Mouse (Mus musculus) MEL (cell line): ENCODE results near the gene Agtr1a. TPM values are rescaled to one million over a fixed set of nuclear protein-coding genes. Genes with fewer than 3 reads are reported as not detected.

Experiments
- DNase-seq: peaks from one replicate; pipeline ENCODE4 v3.0.0; 2011; ENCODE audit warnings: low read depth, low spot score
- H3K27ac ChIP-seq: 2 replicates; pipeline ENCODE4 v1.5.1; 2012; ENCODE audit warnings: low read depth, mild to moderate bottlenecking, control low read depth, low read length, moderate library complexity; ENCODE audit not compliant: control insufficient read depth
- H3K27me3 ChIP-seq, 2 experiments: fragments of 150-350 bp in 1 of 2; sonication (generic) in 1 of 2; 2 replicates each; pipeline ENCODE4 v1.6.1; 2012; ENCODE audit warnings: low read length in 2 of 2, mild to moderate bottlenecking in 2 of 2, improper control_type of control experiment in 1 of 2, moderate library complexity in 1 of 2; ENCODE audit not compliant: insufficient read depth in 2 of 2, control insufficient read depth in 1 of 2
- H3K36me3 ChIP-seq, 2 experiments: 2 replicates each; pipeline ENCODE4 v1.6.1; 2012 to 2014; ENCODE audit warnings: low read length in 2 of 2, improper control_type of control experiment in 1 of 2, inconsistent platforms in 1 of 2, mild to moderate bottlenecking in 1 of 2; ENCODE audit not compliant: insufficient read depth in 2 of 2, control insufficient read depth in 1 of 2
- H3K4me1 ChIP-seq, 2 experiments: fragments of 150-350 bp in 1 of 2; sonication (generic) in 1 of 2; 2 replicates each; pipeline ENCODE4 v1.6.1; 2012; ENCODE audit warnings: low read length in 2 of 2, improper control_type of control experiment in 1 of 2, mild to moderate bottlenecking in 1 of 2; ENCODE audit not compliant: insufficient read depth in 2 of 2, control insufficient read depth in 1 of 2
- H3K4me3 ChIP-seq, 2 experiments: fragments of 150-350 bp in 1 of 2; sonication (generic) in 1 of 2; 2 replicates each; pipeline ENCODE4 v1.5.1; 2012; ENCODE audit warnings: low read depth in 2 of 2, low read length in 2 of 2, mild to moderate bottlenecking in 2 of 2, moderate library complexity in 2 of 2, control low read depth in 1 of 2, improper control_type of control experiment in 1 of 2; ENCODE audit not compliant: control insufficient read depth in 1 of 2, insufficient read depth in 1 of 2
- H3K79me2 ChIP-seq: 2 replicates; pipeline ENCODE4 v1.6.1; 2012; ENCODE audit warnings: mild to moderate bottlenecking, low read length, moderate library complexity; ENCODE audit not compliant: control insufficient read depth, poor library complexity, insufficient read depth
- H3K9ac ChIP-seq: 2 replicates; pipeline ENCODE4 v1.6.1; 2012; ENCODE audit warnings: low read depth, mild to moderate bottlenecking, control low read depth, low read length, moderate library complexity; ENCODE audit not compliant: control insufficient read depth, poor library complexity, severe bottlenecking
- H3K9me3 ChIP-seq: fragments of 150-350 bp; sonication (generic); replicated peaks from 2 replicates; pipeline ENCODE4 v1.6.1; 2012; ENCODE audit warnings: mild to moderate bottlenecking, low read length, improper control_type of control experiment, moderate library complexity; ENCODE audit not compliant: insufficient read depth
- CHD2 ChIP-seq: IDR thresholded peaks from 2 replicates; pipeline ENCODE4 v1.6.1; 2011; ENCODE audit warnings: low read length, improper control_type of control experiment
- ETS1 ChIP-seq: IDR thresholded peaks from 2 replicates; pipeline ENCODE4 v1.6.1; 2012; ENCODE audit warnings: low read depth, mild to moderate bottlenecking, inconsistent platforms, low read length, improper control_type of control experiment, moderate library complexity
- JUND ChIP-seq: IDR thresholded peaks from 2 replicates; pipeline ENCODE4 v1.6.1; 2011; ENCODE audit warnings: low read depth, mild to moderate bottlenecking, improper control_type of control experiment, low read length
- MAFK ChIP-seq: IDR thresholded peaks from 2 replicates; pipeline ENCODE4 v1.6.1; 2011; ENCODE audit warnings: low read depth, mild to moderate bottlenecking, low read length, improper control_type of control experiment, borderline replicate concordance
- MEF2A ChIP-seq: IDR thresholded peaks from 2 replicates; pipeline ENCODE4 v1.6.1; 2014; ENCODE audit warnings: low read depth, mild to moderate bottlenecking, inconsistent platforms, low read length, improper control_type of control experiment; ENCODE audit not compliant: poor library complexity, insufficient replicate concordance, severe bottlenecking; ENCODE audit errors: extremely low read depth
- MYB ChIP-seq: IDR thresholded peaks from 2 replicates; pipeline ENCODE4 v1.6.1; 2011; ENCODE audit warnings: mild to moderate bottlenecking, low read depth, low read length, improper control_type of control experiment
- MYC ChIP-seq: IDR thresholded peaks from 2 replicates; pipeline ENCODE4 v1.6.1; 2011; ENCODE audit warnings: low read depth, mild to moderate bottlenecking, low read length, improper control_type of control experiment, moderate library complexity
- RCOR1 ChIP-seq: IDR thresholded peaks from 2 replicates; pipeline ENCODE4 v1.6.1; 2012; ENCODE audit warnings: low read depth, mild to moderate bottlenecking, inconsistent platforms, low read length, improper control_type of control experiment
- SIN3A ChIP-seq: IDR thresholded peaks from 2 replicates; pipeline ENCODE4 v1.6.1; 2012; ENCODE audit warnings: low read length, improper control_type of control experiment, inconsistent platforms
- TAL1 ChIP-seq: IDR thresholded peaks from 2 replicates; pipeline ENCODE4 v1.6.1; 2012; ENCODE audit warnings: mild to moderate bottlenecking, inconsistent platforms, low read length, moderate library complexity, mixed read lengths
- ZNF384 ChIP-seq: IDR thresholded peaks from 2 replicates; pipeline ENCODE4 v1.6.1; 2012; ENCODE audit warnings: low read depth, mild to moderate bottlenecking, inconsistent platforms, low read length, improper control_type of control experiment
- polyA plus RNA-seq, 2 experiments: library from polyadenylated mRNA; stranded (reverse) in 1 of 2; unstranded in 1 of 2; fragments of >175 nt in 1 of 2; fragments of >200 nt in 1 of 2; gene quantifications; 2 replicates each; pipeline versions ENCODE4 v1.2.1 to v1.2.4; 2012; ENCODE audit warnings: low replicate concordance in 2 of 2, low read depth in 1 of 2; ENCODE audit not compliant: insufficient read length in 2 of 2, insufficient read depth in 1 of 2, missing spikeins in 1 of 2
- total RNA-seq: library from RNA; depleted of rRNA; stranded (reverse); fragments of 300-350 nt; gene quantifications from 2 replicates; pipeline ENCODE4 v1.2.3, GENCODE M21; 2012; rRNA removed

Agtr1a gene
- total and polyA plus RNA-seq, 3 experiments = 2.7 to 3.0 TPM; not detected in 1

DNA sequence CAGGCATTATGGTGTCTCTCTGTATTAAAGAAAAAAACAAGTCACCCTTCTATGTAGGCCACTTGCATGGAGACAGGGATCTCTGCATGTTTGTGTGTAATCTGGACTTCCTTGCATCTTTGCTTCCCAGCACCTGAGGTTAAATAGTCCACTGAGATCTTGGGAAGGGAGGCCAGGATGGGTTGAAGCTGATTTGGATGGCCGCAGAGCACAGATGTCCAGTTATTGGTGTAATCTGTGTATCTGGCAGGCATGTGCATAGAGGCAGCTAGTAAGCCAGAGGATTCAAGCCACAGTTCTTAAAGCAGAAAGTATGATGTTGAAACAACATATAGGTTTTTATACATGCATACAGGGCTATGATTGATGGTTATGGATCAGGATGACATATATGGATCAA lies 91.2 kb downstream of the Agtr1a start:
- Histone ChIP-seq H3K79me2 (no peaks in the 10 kb centered on the region), H3K4me3 (no peak overlapping the region), H3K9ac (no peak overlapping the region), H3K27me3 (peaks cover 0 to 2% of the 10 kb centered on the region in 2 experiments; a peak in 2 of 4 replicates), H3K27ac (no peak overlapping the region), H3K36me3 (no peaks in the 10 kb centered on the region), H3K4me1 (no peaks in the 10 kb centered on the region), H3K9me3 (no peaks in the 10 kb centered on the region)
- no peak for DNase-seq
- TF ChIP-seq MAFK = no peak
- no peak for TF ChIP-seq ZNF384
- no peak for TF ChIP-seq MEF2A
- TF ChIP-seq CHD2 = no peak
- TF ChIP-seq TAL1 = no peak
- no peak for TF ChIP-seq RCOR1
- TF ChIP-seq MYC = no peak
- no peak for TF ChIP-seq JUND
- TF ChIP-seq SIN3A = no peak
- no peak for TF ChIP-seq ETS1
- TF ChIP-seq MYB = no peak

Other genes starting within 250 kb of the Agtr1a start
- 19.0 and 19.8 TPM in 2 replicates for gene Mboat1, start 200.0 kb upstream of the Agtr1a start, total RNA-seq
- gene Mboat1, start 200.0 kb upstream of the Agtr1a start, polyA plus RNA-seq = 10 to 100 TPM in 1 of 2 experiments, not detected in 1; 21.9 TPM
- 190 and 191 TPM in 2 replicates for gene Uqcrfs1, start 208.9 kb downstream of the Agtr1a start, total RNA-seq
- gene Uqcrfs1, start 208.9 kb downstream of the Agtr1a start, polyA plus RNA-seq = 100 to 1,000 TPM in 1 of 2 experiments, not detected in 1; 163 TPM